Mouse (Mus musculus) spleen, adult 2 months (tissue): ENCODE data around the gene Oit3.

Experiments
- CTCF ChIP-seq: fragments of 200-500 bp; IDR thresholded peaks from 2 replicates; pipeline ENCODE4 v1.5.1; 2011; ENCODE audit warnings: mild to moderate bottlenecking, inconsistent platforms; ENCODE audit not compliant: insufficient read depth, insufficient read length, insufficient replicate concordance; ENCODE audit errors: extremely low read depth
- POLR2A ChIP-seq: fragments of 200-500 bp; IDR thresholded peaks from 2 replicates; pipeline ENCODE4 v1.6.1; 2011; ENCODE audit warnings: low read depth, low read length, inconsistent platforms

DNA sequence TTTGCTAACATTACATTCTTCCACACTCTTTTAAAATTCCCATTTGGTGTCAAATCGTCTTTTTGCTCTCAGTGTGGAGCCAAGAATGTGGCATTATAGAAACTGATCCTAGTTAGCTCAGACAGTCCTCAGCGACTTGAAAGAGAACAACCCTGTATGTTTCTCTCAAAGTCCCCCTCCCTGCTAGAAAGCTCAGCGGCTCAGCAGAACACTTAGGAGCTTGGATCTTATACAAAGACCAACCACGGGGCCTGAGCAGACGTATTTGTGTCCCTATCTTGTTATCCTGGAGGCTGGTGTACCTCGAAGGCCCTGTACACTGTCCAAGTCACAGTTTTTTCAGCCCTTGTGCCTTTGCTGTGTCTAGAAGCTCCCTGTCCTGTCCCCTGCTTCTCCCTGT lies 1.4 kb downstream of the Oit3 start:
- TF ChIP-seq POLR2A, result no peak
- TF ChIP-seq CTCF, result no peak
